Mouse (Mus musculus) hindbrain, embryonic 10.5 days (tissue): Measurements from ENCODE around the gene Mdga1. TPM values are rescaled to one million over a fixed set of nuclear protein-coding genes. Genes with fewer than 3 reads are reported as not detected.
"Not testable (repeated sequence)": the region's sequence is repeated elsewhere in the genome, so short reads cannot be mapped to it uniquely, and the experiment has no call there.

Experiments
- DNase-seq: peaks from one replicate; pipeline ENCODE4 v3.0.0-alpha.2; 2017; ENCODE audit warnings: low spot score
- H3K27ac ChIP-seq: fragments of 300-500 bp; sonication (generic); 2 replicates; pipeline ENCODE4 v1.5.1; 2016; ENCODE audit warnings: mild to moderate bottlenecking, moderate library complexity
- H3K27me3 ChIP-seq: fragments of 300-500 bp; sonication (generic); 2 replicates; pipeline ENCODE4 v1.6.1; 2016; ENCODE audit warnings: mild to moderate bottlenecking; ENCODE audit not compliant: poor library complexity, insufficient read depth, severe bottlenecking
- H3K36me3 ChIP-seq: fragments of 300-500 bp; sonication (generic); 2 replicates; pipeline ENCODE4 v1.6.1; 2016; ENCODE audit warnings: mild to moderate bottlenecking, moderate library complexity
- H3K4me1 ChIP-seq: fragments of 300-500 bp; sonication (generic); replicated peaks from 2 replicates; pipeline ENCODE4 v1.6.1; 2016; ENCODE audit warnings: mild to moderate bottlenecking
- H3K4me3 ChIP-seq: fragments of 300-500 bp; sonication (generic); 2 replicates; pipeline ENCODE4 v1.5.1; 2016; ENCODE audit warnings: mild to moderate bottlenecking, moderate library complexity
- H3K9me3 ChIP-seq: fragments of 300-500 bp; sonication (generic); 2 replicates; pipeline ENCODE4 v1.6.1; 2016; ENCODE audit warnings: mild to moderate bottlenecking, moderate library complexity
- WGBS: fragments of 180-500 bp; shearing (Covaris S2); methylation state at CpG from one replicate; pipeline ENCODE4 v1.1.7; 2016; 5-methylcytosine and 5-hydroxymethylcytosine counted together
- polyA plus RNA-seq: library from polyadenylated mRNA; unstranded; fragments of >200 nt; fragmentation: Nextera tagmentation; extraction: Ambion mirVana; gene quantifications from 2 replicates; pipeline ENCODE4 v1.2.1, GENCODE M21; 2016

Gene Mdga1
- polyA plus RNA-seq, 1 experiment from 2014 or later = 5.1 TPM

DNA sequence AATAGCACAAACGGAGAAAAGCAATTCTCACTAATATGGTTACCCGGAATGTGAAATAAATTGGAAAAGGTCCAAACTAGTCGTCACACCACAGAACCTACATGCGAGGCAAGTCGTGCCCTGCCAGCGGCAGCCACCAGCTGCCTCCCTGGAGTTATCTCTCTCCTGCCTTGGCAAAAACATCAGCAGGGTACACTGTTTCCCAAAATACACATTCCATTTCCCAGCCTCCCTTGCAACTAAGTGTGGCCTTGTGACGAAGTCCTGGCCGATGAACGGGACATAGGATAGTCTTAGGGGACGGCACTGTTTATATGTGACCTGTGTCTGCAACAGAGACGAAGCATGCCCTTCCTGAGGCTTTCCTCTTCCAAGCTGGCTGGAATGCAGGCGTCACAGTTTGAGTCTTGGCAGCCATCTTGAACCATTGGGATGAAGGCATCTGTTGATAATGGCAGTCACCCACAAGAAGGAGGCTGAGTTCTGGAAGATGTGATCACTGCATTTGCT lies 179.6 kb downstream of the Mdga1 start:
- H3K9me3 ChIP-seq = 0 out of 2 replicates have a peak, but pooled peaks cover 3% of the 10 kb centered on the region

DNA sequence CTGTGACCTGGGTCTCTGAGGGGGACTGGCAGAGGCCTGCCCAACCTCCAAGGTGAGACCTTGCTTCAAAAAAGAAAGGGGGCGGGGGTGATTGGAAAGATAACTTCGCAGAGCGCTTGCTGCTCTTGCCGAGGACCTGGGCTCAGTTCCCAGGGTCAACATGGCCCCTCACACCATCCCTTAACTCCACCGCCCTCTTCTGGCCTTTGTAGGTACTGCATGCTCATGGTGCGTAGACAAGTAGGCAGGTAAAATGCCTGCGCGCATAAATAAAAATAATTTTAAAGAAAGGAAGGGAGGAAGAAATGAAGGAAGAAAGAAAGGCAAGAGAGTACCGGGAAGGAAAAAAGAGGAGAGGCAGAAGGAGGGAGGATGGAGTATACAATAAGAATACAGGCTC lies 180.2 kb downstream of the Mdga1 start:
- Histone ChIP-seq H3K27ac (no peak overlapping the region), H3K36me3 (no peaks in the 10 kb centered on the region), H3K4me3 (no peak overlapping the region), H3K4me1 (peaks cover 8% of the 10 kb centered on the region), H3K27me3 (0 out of 2 replicates have a peak, but pooled peaks cover 5% of the 10 kb centered on the region), H3K9me3 (0 out of 2 replicates have a peak, but pooled peaks cover 3% of the 10 kb centered on the region)
- WGBS = 65% methylated on average over 9 of the region's 9 CpGs
- no peak for DNase-seq

More for the DNA sequence above, 179.6 kb downstream of the Mdga1 start:
- H3K4me3 ChIP-seq = no peak overlapping the region
- 0 out of 2 replicates have a peak, but pooled peaks cover 5% of the 10 kb centered on the region for H3K27me3 ChIP-seq
- peaks cover 14% of the 10 kb centered on the region for H3K4me1 ChIP-seq
- 88% methylated on average over 12 of the region's 12 CpGs for WGBS
- H3K36me3 ChIP-seq = no peaks in the 10 kb centered on the region
- no peak for DNase-seq
- H3K27ac ChIP-seq = no peak overlapping the region

GRCm38 (mm10) chr17:29788573-29788972 lies 181.3 kb downstream of the Mdga1 start:
- H3K9me3 ChIP-seq = 0 out of 2 replicates have a peak, but pooled peaks cover 3% of the 10 kb centered on the region
- H3K4me1 ChIP-seq = 0 out of 2 replicates have a peak, but pooled peaks cover 3% of the 10 kb centered on the region
- WGBS = 85% methylated on average over 10 of the region's 10 CpGs
- H3K4me3 ChIP-seq = no peak overlapping the region
- H3K36me3 ChIP-seq = no peaks in the 10 kb centered on the region
- no peak overlapping the region for H3K27ac ChIP-seq
- DNase-seq = no peak
- no peaks in the 10 kb centered on the region for H3K27me3 ChIP-seq

GRCm38 (mm10) chr17:29784820-29785219 lies 185.1 kb downstream of the Mdga1 start:
- Histone ChIP-seq H3K9me3 (0 out of 2 replicates have a peak, but pooled peaks cover 3% of the 10 kb centered on the region), H3K27me3 (no peaks in the 10 kb centered on the region), H3K4me3 (no peak overlapping the region), H3K36me3 (no peaks in the 10 kb centered on the region), H3K4me1 (0 out of 2 replicates have a peak, but pooled peaks cover 3% of the 10 kb centered on the region), H3K27ac (no peak overlapping the region)
- no peak for DNase-seq
- WGBS = 84% methylated on average over 9 of the region's 9 CpGs

GRCm38 (mm10) chr17:29781472-29781871 lies 188.4 kb downstream of the Mdga1 start:
- 88% methylated on average over 4 of the region's 4 CpGs for WGBS

DNA sequence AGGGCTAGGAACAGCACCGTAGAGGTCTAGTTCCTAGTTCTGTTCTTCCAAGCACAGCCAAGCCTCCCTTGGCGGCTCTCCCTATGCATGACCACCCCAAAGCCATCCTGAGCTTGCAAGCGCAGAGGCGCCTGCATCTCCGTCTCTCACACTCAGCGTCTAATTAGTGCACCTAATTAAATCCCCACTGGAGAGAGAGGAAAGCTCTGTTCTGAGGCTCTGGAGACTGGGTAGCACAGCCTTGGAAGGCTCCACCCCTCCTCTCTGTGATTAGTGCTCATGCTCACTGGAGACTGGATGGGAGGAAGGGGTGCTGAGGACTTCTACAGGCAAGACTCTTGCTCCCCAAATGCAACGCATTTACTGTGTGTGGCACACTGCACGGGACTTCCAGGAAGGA lies 191.9 kb downstream of the Mdga1 start:
- Histone ChIP-seq H3K36me3 (no peaks in the 10 kb centered on the region), H3K9me3 (no peaks in the 10 kb centered on the region), H3K27ac (no peak overlapping the region; the same call in 1 of the 2 replicates), H3K4me3 (no peak overlapping the region), H3K27me3 (no peaks in the 10 kb centered on the region), H3K4me1 (peaks cover 16% of the 10 kb centered on the region)
- no peak for DNase-seq
- WGBS = 81% methylated on average over 8 of the region's 8 CpGs

More at GRCm38 (mm10) chr17:29781472-29781871, 188.4 kb downstream of the Mdga1 start:
- H3K4me1 ChIP-seq = peaks cover 13% of the 10 kb centered on the region
- H3K36me3 ChIP-seq, H3K9me3 ChIP-seq, DNase-seq, H3K27ac ChIP-seq, H3K4me3 ChIP-seq, H3K27me3 ChIP-seq: not testable (repeated sequence)

Other genes with a start within 250 kb of the Mdga1 start
- 70.9 and 97.7 TPM in 2 replicates for gene Zfand3, start 34.6 kb upstream of the Mdga1 start, polyA plus RNA-seq